Mouse (Mus musculus) lung, postnatal 0 days (tissue): ENCODE results near the gene Gpr4. TPM values are rescaled to one million over a fixed set of nuclear protein-coding genes. Genes with fewer than 3 reads are reported as not detected.

Experiments used
- ATAC-seq: fragments of 200-750 bp; cut with Nextera tagmentation; 2 replicates; pipeline ENCODE4 v1.8.0; 2017; ENCODE audit warnings: moderate library complexity
- DNase-seq: peaks from one replicate; pipeline ENCODE4 v3.0.0-alpha.2; 2016; ENCODE audit warnings: low spot score
- H3K27ac ChIP-seq: fragments of 300-500 bp; sonication (generic); 2 replicates; pipeline ENCODE4 v1.5.1; 2014; ENCODE audit warnings: antibody characterized with exemption, mild to moderate bottlenecking, low read length, mixed read lengths
- H3K27me3 ChIP-seq: fragments of 300-500 bp; sonication (generic); replicated peaks from 2 replicates; pipeline ENCODE4 v1.6.1; 2014; ENCODE audit warnings: low read length, mixed read lengths; ENCODE audit not compliant: insufficient read depth
- H3K36me3 ChIP-seq: fragments of 300-500 bp; sonication (generic); 2 replicates; pipeline ENCODE4 v1.6.1; 2014; ENCODE audit warnings: low read length, mixed read lengths; ENCODE audit not compliant: insufficient read depth
- H3K4me1 ChIP-seq: fragments of 300-500 bp; sonication (generic); 2 replicates; pipeline ENCODE4 v1.6.1; 2014; ENCODE audit warnings: antibody characterized with exemption, low read depth, low read length, mixed read lengths; ENCODE audit not compliant: insufficient read depth
- H3K4me2 ChIP-seq: fragments of 300-500 bp; sonication (generic); replicated peaks from 2 replicates; pipeline ENCODE4 v1.6.1; 2014; ENCODE audit warnings: low read depth, mild to moderate bottlenecking, low read length, moderate library complexity, mixed read lengths
- H3K4me3 ChIP-seq: fragments of 300-500 bp; sonication (generic); 2 replicates; pipeline ENCODE4 v1.5.1; 2014; ENCODE audit warnings: low read depth, low read length
- H3K9ac ChIP-seq: fragments of 300-500 bp; sonication (generic); replicated peaks from 2 replicates; pipeline ENCODE4 v1.6.1; 2014; ENCODE audit warnings: low read depth, mild to moderate bottlenecking
- H3K9me3 ChIP-seq: fragments of 300-500 bp; sonication (generic); 2 replicates; pipeline ENCODE4 v1.6.1; 2016; ENCODE audit warnings: low read length, mixed read lengths
- CTCF ChIP-seq: IDR thresholded peaks from 2 replicates; pipeline ENCODE4 v1.5.1; 2016; ENCODE audit warnings: antibody characterized with exemption, mild to moderate bottlenecking
- EP300 ChIP-seq: IDR thresholded peaks from 2 replicates; pipeline ENCODE4 v1.6.1; 2016; ENCODE audit warnings: antibody characterized with exemption, mild to moderate bottlenecking, control low read depth
- WGBS: fragments of 180-500 bp; shearing (Covaris S2); extraction: QIAGEN DNeasy Blood & Tissue Kit; methylation state at CpG from one replicate; pipeline ENCODE4 v1.1.7; 2014; 5-methylcytosine and 5-hydroxymethylcytosine counted together
- polyA plus RNA-seq: library from polyadenylated mRNA; unstranded; fragments of >200 nt; fragmentation: Nextera tagmentation; extraction: Ambion mirVana; gene quantifications from 2 replicates; pipeline ENCODE4 v1.2.1, GENCODE M21; 2015

Gpr4 gene
- polyA plus RNA-seq, 1 experiment from 2014 or later: 2.7 TPM

DNA sequence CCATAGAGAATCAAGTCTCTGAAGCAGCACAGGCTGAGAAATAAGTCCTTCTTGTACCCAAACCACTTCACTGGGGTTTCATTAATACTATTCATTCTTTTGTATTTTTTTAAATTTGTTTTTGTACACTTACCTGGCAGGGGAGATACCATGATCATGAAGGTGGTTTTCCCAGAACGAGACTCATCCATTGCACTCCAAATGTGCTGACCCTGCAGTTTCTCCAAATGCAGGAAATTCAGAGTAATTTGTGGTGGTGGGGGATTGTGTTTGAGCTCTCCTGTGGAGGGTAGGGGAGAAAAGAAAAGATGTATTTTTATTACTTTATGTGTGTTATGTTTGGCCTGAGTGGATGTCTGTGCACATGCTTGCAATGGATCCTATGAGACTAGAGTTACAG is 29.7 kb downstream of the Gpr4 start:
- no peak for TF ChIP-seq EP300
- no peak for TF ChIP-seq CTCF
- H3K27me3 ChIP-seq: no peaks in the 10 kb centered on the region
- no peak overlapping the region for H3K4me3 ChIP-seq
- H3K9ac ChIP-seq: no peak overlapping the region
- DNase-seq (no peak), ATAC-seq (no peak)
- no peaks in the 10 kb centered on the region for H3K4me1 ChIP-seq
- no peak overlapping the region for H3K4me2 ChIP-seq
- no peak overlapping the region for H3K27ac ChIP-seq
- WGBS: 88% methylated on average over 1 of the region's 1 CpGs
- H3K9me3 ChIP-seq: no peaks in the 10 kb centered on the region
- no peaks in the 10 kb centered on the region for H3K36me3 ChIP-seq

DNA sequence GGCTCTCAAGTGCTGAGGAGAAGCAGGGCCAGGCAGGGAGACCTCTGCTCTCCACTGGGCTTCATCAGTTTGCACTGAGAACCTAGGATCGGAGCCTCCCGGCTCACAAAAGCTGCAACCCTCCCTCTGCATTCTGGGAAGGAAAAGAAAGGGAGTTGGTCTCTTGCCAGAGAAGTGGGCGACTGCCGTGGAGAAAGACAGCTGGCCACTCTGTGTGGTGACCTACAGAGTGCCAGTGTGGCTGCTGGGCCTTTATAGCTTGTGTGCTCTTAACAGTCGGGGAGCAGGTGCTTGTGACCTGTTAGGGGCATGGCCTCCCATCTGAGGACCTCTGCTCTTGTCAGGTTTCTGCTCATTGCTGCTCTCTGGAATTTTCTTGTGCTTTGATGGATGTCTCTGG is 31.5 kb downstream of the Gpr4 start:
- H3K9me3 ChIP-seq: no peaks in the 10 kb centered on the region
- no peak overlapping the region for H3K9ac ChIP-seq
- no peaks in the 10 kb centered on the region for H3K4me1 ChIP-seq
- H3K36me3 ChIP-seq: no peaks in the 10 kb centered on the region
- ATAC-seq: no peak
- H3K27me3 ChIP-seq: no peaks in the 10 kb centered on the region
- TF ChIP-seq EP300 (no peak), CTCF (no peak)
- WGBS: 58% methylated on average over 5 of the region's 5 CpGs
- H3K4me2 ChIP-seq: no peak overlapping the region
- no peak for DNase-seq
- no peak overlapping the region for H3K27ac ChIP-seq
- no peak overlapping the region for H3K4me3 ChIP-seq

DNA sequence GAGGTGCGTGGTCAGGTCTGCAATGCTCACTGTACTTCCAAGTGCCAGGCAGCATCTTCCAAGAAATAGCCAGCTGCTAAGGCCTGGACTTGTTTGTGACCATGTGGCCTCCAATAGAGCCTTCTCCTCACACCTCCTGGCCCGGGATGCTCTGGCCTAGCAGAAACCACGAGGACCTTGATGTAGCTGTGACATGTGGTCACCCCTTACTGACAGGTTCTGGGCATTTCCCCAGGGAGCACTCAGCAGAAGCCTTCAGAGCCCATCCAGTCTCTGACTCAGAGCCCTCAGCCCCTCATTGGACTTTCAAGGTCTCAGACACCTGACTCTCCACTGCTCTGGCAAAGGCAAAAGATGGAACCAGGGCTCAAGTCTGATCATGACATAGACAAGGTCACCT is 32.7 kb downstream of the Gpr4 start:
- Histone ChIP-seq H3K4me2 (no peak overlapping the region), H3K27ac (no peak overlapping the region), H3K4me1 (no peaks in the 10 kb centered on the region), H3K4me3 (no peak overlapping the region), H3K27me3 (no peaks in the 10 kb centered on the region), H3K9ac (no peak overlapping the region), H3K9me3 (no peaks in the 10 kb centered on the region), H3K36me3 (no peaks in the 10 kb centered on the region)
- no peak for TF ChIP-seq CTCF
- no peak for TF ChIP-seq EP300
- WGBS: 85% methylated on average over 3 of the region's 3 CpGs
- ATAC-seq: no peak
- DNase-seq: no peak

DNA sequence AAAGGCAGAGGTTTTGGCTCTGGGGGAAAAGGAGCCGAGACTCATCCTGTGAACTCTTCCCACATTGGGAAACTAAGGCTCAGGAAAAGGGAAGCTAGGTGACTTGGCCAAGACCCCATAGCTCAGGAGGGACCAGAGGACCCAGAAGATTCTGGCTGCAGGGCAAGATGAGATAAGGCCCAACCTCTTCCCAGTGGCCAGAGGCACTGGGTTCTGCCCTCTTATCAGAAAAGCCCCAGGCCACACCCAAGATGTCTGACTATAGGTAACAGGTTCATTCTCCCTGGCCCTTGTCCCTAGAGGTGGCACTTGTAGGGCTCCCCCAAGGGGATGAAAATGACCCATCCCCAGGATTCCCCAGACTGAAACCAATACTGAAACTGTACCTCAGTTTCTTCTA is 34.5 kb downstream of the Gpr4 start:
- no peak overlapping the region for H3K9ac ChIP-seq
- no peaks in the 10 kb centered on the region for H3K36me3 ChIP-seq
- no peak overlapping the region for H3K27ac ChIP-seq
- DNase-seq (no peak), ATAC-seq (no peak)
- H3K4me2 ChIP-seq: no peak overlapping the region
- H3K27me3 ChIP-seq: no peaks in the 10 kb centered on the region
- no peaks in the 10 kb centered on the region for H3K9me3 ChIP-seq
- H3K4me1 ChIP-seq: no peaks in the 10 kb centered on the region
- no peak overlapping the region for H3K4me3 ChIP-seq
- no peak for TF ChIP-seq CTCF
- WGBS: 92% methylated on average over 1 of the region's 1 CpGs

DNA sequence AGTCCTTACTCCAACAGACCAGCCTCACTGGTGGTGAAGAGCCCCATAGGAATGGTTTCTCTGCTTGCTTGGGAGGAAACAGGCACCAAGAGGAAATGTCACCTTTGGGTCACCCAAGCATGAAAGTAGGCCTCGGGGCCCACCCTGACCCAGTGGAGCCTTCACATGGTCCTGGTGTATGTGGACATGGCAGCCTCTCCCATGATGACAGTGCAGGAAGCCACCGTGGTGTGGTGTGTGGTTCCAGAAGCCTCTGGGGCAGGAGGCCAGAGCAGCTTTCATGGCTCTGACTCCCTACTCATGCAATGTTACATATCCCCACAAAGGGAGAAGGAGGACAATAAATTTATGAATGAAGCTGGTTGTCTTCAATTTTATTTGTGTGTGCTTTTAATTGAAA is 35.2 kb downstream of the Gpr4 start:
- no peak for ATAC-seq
- TF ChIP-seq CTCF: no peak
- no peak for TF ChIP-seq EP300

DNA sequence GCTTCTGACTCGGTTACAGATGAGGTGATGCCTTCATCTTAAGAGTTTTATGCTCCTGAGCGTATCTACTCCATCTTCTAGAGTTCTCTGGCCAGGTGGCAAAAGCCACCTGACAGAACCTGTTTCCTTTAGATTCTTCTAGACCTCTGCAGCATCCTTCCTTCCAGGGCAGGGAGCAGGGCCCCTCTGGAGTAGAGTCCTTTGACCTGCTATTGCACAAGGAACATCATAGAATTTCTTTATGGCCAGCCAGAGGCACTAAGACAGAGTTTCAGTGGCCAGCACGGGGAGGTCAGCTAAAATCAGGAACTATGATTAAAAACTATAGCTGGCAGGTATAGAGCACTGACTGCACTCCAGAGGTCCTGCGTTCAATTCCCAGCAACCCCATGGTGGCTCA is 39.7 kb downstream of the Gpr4 start:
- Histone ChIP-seq H3K9ac (no peak overlapping the region), H3K27ac (no peak overlapping the region), H3K9me3 (no peaks in the 10 kb centered on the region), H3K4me3 (no peak overlapping the region), H3K4me1 (no peaks in the 10 kb centered on the region), H3K36me3 (peaks cover 10% of the 10 kb centered on the region; the same call in 1 of the 2 replicates), H3K27me3 (no peaks in the 10 kb centered on the region), H3K4me2 (no peak overlapping the region)
- ATAC-seq (no peak), DNase-seq (no peak)
- TF ChIP-seq CTCF (no peak), EP300 (no peak)
- WGBS: 78% methylated on average over 4 of the region's 4 CpGs

More for the DNA sequence above, 35.2 kb downstream of the Gpr4 start:
- Histone ChIP-seq H3K4me1 (no peaks in the 10 kb centered on the region), H3K27ac (no peak overlapping the region), H3K27me3 (no peaks in the 10 kb centered on the region), H3K4me2 (no peak overlapping the region), H3K4me3 (no peak overlapping the region), H3K9me3 (no peaks in the 10 kb centered on the region), H3K36me3 (no peaks in the 10 kb centered on the region), H3K9ac (no peak overlapping the region)
- no peak for DNase-seq
- 84% methylated on average over 2 of the region's 2 CpGs for WGBS

DNA sequence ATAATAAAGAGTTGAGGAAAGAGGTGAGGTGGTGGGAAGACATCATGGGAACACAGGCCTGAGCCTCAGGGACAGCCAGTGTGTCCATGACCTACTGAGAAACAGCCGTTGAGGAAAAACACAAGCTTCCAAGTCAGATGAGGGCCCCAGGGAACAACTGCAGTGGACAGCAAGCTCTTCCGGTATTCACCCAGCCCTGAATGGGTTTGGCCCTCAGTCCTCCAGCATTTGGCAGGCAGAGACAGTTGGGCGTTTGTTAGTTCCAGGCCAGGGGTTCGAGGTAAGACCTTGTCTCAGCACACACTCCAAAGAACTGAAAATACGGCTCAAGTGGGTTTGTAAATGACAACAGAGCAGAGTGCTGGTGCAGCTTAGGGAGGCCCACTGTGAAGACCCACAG is 41.1 kb downstream of the Gpr4 start:
- Histone ChIP-seq H3K36me3 (peaks cover 13% of the 10 kb centered on the region), H3K4me3 (no peak overlapping the region), H3K4me1 (no peaks in the 10 kb centered on the region), H3K9me3 (no peaks in the 10 kb centered on the region), H3K27me3 (no peaks in the 10 kb centered on the region), H3K4me2 (no peak overlapping the region), H3K9ac (no peak overlapping the region), H3K27ac (no peak overlapping the region)
- no peak for TF ChIP-seq CTCF
- TF ChIP-seq EP300: no peak
- DNase-seq: no peak
- WGBS: 41% methylated on average over 5 of the region's 5 CpGs
- no peak for ATAC-seq
